Mouse (Mus musculus) retina, embryonic 14.5 days (tissue): ENCODE data around the gene Kcnip1.

ENCODE experiments used
- DNase-seq: peaks from one replicate; pipeline ENCODE4 v3.0.0-alpha.2; 2015; ENCODE audit warnings: low spot score

Gene Kcnip1

GRCm38 (mm10) chr11:33992938-33993337 is at the start of gene Kcnip1:
Gene Kcnip1 (minus strand): TSS chr11:33993152.
- peak; percentile 25 for DNase-seq

GRCm38 (mm10) chr11:34040061-34040460 is 47.1 kb upstream of the Kcnip1 start:
- no peak for DNase-seq

GRCm38 (mm10) chr11:34035909-34036658 is 43.1 kb upstream of the Kcnip1 start:
- no peak for DNase-seq

GRCm38 (mm10) chr11:34034794-34035193 is 41.8 kb upstream of the Kcnip1 start:
- DNase-seq = no peak

- no peak for DNase-seq
Observed at GRCm38 (mm10) chr11:34034008-34034505, 41.1 kb upstream of the Kcnip1 start.

GRCm38 (mm10) chr11:34031015-34031805 is 38.3 kb upstream of the Kcnip1 start:
- no peak for DNase-seq

GRCm38 (mm10) chr11:34029658-34030057 is 36.7 kb upstream of the Kcnip1 start:
- no peak for DNase-seq

- DNase-seq = no peak
Observed at GRCm38 (mm10) chr11:34025091-34025490, 32.1 kb upstream of the Kcnip1 start.

GRCm38 (mm10) chr11:34012007-34012652 is 19.2 kb upstream of the Kcnip1 start:
- no peak for DNase-seq

GRCm38 (mm10) chr11:34010859-34011172 is 17.9 kb upstream of the Kcnip1 start:
- no peak for DNase-seq

- no peak for DNase-seq
Observed at GRCm38 (mm10) chr11:34010133-34010858, 17.3 kb upstream of the Kcnip1 start.

- DNase-seq = no peak
Observed at GRCm38 (mm10) chr11:34009316-34010087, 16.6 kb upstream of the Kcnip1 start.

- DNase-seq = peak; percentile 77
Observed at GRCm38 (mm10) chr11:34008702-34009101, 15.8 kb upstream of the Kcnip1 start.

GRCm38 (mm10) chr11:34008214-34008613 is 15.3 kb upstream of the Kcnip1 start:
- DNase-seq = no peak

- DNase-seq = no peak
Observed at GRCm38 (mm10) chr11:34007616-34008015, 14.7 kb upstream of the Kcnip1 start.

GRCm38 (mm10) chr11:34002593-34002965 is 9.6 kb upstream of the Kcnip1 start:
- DNase-seq = no peak

GRCm38 (mm10) chr11:34001938-34002592 is 9.1 kb upstream of the Kcnip1 start:
- DNase-seq = peak; percentile 80

- DNase-seq = no peak
Observed at GRCm38 (mm10) chr11:34000416-34000815, 7.5 kb upstream of the Kcnip1 start.

GRCm38 (mm10) chr11:33998244-33998643 is 5.3 kb upstream of the Kcnip1 start:
- DNase-seq = no peak

GRCm38 (mm10) chr11:33993496-33993895 is 544 bp upstream of the Kcnip1 start:
- no peak for DNase-seq

GRCm38 (mm10) chr11:33990002-33990401 is 3.0 kb downstream of the Kcnip1 start:
- DNase-seq = no peak
